Mouse (Mus musculus) Patski (cell line): ENCODE measurements around the gene Emx1. TPM values are rescaled to one million over a fixed set of nuclear protein-coding genes. Genes with fewer than 3 reads are reported as not detected.

Source experiments
- ATAC-seq: fragments of 100-300 bp; one replicate; pipeline ENCODE4 v1.8.0; 2021
- CTCF ChIA-PET: fragments of 350-600 bp; sonication (Branson Sonifier 250); formaldehyde crosslinking; loops from one replicate; lab custom pipeline; 2022; ENCODE audit warnings: inconsistent platforms; lab: Charles Lee
- POLR2A ChIA-PET: fragments of 350-600 bp; sonication (Branson Sonifier 250); formaldehyde crosslinking; loops from one replicate; lab custom pipeline; 2022; ENCODE audit warnings: antibody characterized with exemption, inconsistent platforms; lab: Charles Lee
- DNase-seq: peaks from one replicate; pipeline ENCODE4 v3.0.0-alpha.2; 2011; ENCODE audit warnings: low read depth, low spot score
- H3K27me3 ChIP-seq: fragments of 371-371 bp; one replicate; pipeline ENCODE4 v1.5.1; 2021
- CTCF ChIP-seq: fragments of 100-300 bp; IDR thresholded peaks from one replicate; pipeline ENCODE4 v1.5.1; 2021
- in situ Hi-C: fragments of 300-500 bp; cut with MboI; formaldehyde crosslinking; loops from 3 replicates; pipeline ENCODE4 v1.11.1; 2018; ENCODE audit warnings: low pct_unique_long_range_greater_than_20kb, mixed read lengths
- polyA plus RNA-seq: library from polyadenylated mRNA; unstranded; gene quantifications from one replicate; pipeline ENCODE4 v1.2.3, GENCODE M21; 2021

Gene Emx1
- polyA plus RNA-seq, 1 experiment from 2014 or later, result not detected

DNA sequence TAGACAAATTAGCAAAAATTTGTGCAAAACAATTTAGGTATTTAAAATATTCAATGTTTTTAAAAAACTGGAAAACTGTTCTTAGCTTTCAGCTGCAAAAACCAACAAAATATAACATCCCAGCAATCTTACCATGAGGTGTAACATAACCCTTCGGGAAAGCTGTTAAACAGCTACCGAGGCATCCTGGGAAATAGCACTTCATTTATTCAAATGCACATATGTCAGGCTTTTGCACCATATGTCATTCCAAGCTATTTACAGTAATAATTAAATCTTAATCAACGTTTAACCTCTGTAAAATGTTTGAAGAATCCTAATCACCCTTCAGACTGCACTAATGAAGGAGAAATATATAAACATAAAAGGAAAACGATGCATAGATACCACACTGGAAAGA lies 31.0 kb downstream of the Emx1 start:
- ATAC-seq (no peak), DNase-seq (no peak)
- in situ Hi-C loops, result no loop called here
- H3K27me3 ChIP-seq, result no peaks in the 10 kb centered on the region
- no peak for TF ChIP-seq CTCF
- CTCF ChIA-PET, result interaction anchor here (1.4 kb wide), 1 partner anchor 21 kb away, joined by 4 read pairs; no protein-coding TSS in a partner anchor
- POLR2A ChIA-PET, result interaction anchor here (1.0 kb wide), 1 partner anchor 12 kb away, joined by 3 read pairs; no protein-coding TSS in a partner anchor

DNA sequence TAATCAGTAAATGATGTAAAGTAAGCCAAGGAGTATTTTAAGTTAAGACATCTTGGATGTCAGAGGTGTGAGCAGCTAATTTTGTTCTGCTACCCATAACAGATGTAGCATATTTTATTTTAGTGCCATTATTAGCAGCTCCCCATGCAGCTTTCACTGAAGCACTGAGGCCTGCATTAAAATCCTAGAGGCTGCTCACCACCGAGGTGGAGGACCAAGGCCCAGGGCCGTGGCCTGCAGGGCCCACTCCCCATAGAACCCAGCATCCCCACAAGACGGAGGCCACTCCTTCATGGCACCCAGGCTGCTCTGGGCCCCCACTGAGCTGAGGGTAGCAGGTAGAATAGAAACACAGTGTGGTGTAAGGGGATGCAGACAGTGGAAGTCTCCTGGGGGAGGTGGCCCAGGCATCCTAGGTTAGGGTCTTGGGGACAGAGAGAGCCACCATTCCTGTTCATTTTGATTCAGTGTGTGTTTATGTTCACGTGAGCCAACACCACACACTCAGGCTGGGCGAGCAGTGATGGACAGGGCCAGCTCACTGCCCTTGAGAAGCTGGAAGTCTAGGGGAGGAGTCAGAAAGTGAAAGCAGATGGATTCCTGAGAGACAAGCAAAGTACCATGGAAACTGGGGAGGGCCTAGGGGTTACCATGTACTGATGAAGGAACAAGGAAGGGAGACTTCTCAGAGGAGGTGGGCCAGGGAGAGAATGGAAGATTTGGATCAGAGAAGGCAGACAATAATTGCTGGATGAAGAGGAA lies 31.6 kb downstream of the Emx1 start:
- POLR2A ChIA-PET, result interaction anchor here (0.7 to 1.0 kb wide), 2 partner anchors 7 to 11 kb away, joined by 3 read pairs; no protein-coding TSS in a partner anchor
- DNase-seq (no peak), ATAC-seq (no peak)
- H3K27me3 ChIP-seq, result no peaks in the 10 kb centered on the region
- TF ChIP-seq CTCF, result no peak
- in situ Hi-C loops, result no loop called here
- CTCF ChIA-PET, result interaction anchor here (1.2 to 1.4 kb wide), 2 partner anchors 19 to 21 kb away, joined by 3 to 4 read pairs; no protein-coding TSS in a partner anchor

DNA sequence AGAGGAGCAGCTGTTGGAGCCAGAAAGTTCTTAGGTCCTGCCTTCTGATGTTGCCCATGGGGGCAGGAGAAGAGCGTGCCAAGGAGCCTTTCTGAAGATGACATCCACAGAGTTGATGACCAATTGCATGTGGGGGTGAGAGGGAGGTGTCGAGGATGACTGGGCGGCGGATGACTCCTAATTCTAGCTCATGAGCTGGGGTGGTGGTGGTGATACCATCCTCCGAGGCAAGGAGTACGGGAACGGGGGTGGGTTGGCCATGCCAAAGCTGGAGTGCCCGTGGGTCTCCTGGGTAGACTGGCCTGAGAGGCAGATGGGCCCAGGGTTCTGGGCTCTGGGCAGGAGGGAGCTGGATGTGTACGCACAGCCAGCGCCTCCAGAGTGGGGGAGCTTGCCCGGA lies 32.5 kb downstream of the Emx1 start:
- no peak for ATAC-seq
- DNase-seq, result no peak
- in situ Hi-C loops, result no loop called here
- no peak for TF ChIP-seq CTCF
- no peaks in the 10 kb centered on the region for H3K27me3 ChIP-seq
- CTCF ChIA-PET, result interaction anchor here (1.2 to 1.5 kb wide), 2 partner anchors 18 to 19 kb away, joined by 3 read pairs; no protein-coding TSS in a partner anchor
- POLR2A ChIA-PET, result interaction anchor here (0.7 kb wide), 1 partner anchor 8 kb away, joined by 3 read pairs; no protein-coding TSS in a partner anchor

DNA sequence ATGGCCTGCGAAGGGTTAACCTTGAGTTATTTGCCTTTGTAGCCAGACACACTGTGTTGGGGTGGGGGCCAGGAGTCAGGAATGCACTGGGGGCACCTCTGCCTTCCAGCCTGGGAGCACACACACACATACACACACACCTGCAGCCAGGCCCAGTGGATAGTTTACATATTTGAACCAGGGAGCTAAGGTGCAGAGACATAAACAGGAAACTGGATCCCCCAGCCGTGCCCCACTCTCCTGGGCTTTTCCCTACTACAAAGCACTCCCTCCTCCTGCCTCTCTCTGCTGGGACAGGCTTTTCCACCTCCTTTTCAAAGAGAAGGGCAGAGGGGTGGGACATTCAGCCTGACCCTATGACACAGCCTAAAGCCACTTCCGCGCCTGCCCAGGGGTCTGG lies 33.7 kb downstream of the Emx1 start:
- H3K27me3 ChIP-seq, result no peaks in the 10 kb centered on the region
- CTCF ChIA-PET, result interaction anchor here (1.5 kb wide), 1 partner anchor 18 kb away, joined by 3 read pairs; no protein-coding TSS in a partner anchor
- TF ChIP-seq CTCF, result no peak
- ATAC-seq, result no peak
- in situ Hi-C loops, result no loop called here
- DNase-seq, result no peak
- POLR2A ChIA-PET, result no interaction called here

DNA sequence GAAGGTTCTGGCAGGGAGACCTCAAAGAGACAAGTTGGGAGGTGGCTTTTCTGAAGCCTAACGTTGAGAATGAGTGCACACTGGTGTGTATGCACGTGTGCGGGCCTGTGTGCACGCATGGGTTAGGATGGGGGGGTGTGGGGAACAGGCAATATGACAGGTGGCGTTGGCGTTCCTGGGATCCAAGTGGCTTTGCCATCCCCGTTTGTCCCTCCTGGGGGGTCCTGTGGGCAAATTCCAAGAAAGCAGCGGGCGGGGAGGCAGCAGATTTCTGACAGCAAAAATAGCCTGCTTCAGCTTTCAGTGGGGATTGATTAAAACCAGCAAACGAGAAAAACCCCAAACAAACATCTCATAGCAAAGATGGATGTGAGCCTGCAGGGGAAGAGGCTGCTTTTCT lies 35.3 kb downstream of the Emx1 start:
- ATAC-seq (no peak), DNase-seq (no peak)
- TF ChIP-seq CTCF, result no peak
- in situ Hi-C loops, result no loop called here
- no peaks in the 10 kb centered on the region for H3K27me3 ChIP-seq
- ChIA-PET CTCF (no interaction called here), POLR2A (no interaction called here)

DNA sequence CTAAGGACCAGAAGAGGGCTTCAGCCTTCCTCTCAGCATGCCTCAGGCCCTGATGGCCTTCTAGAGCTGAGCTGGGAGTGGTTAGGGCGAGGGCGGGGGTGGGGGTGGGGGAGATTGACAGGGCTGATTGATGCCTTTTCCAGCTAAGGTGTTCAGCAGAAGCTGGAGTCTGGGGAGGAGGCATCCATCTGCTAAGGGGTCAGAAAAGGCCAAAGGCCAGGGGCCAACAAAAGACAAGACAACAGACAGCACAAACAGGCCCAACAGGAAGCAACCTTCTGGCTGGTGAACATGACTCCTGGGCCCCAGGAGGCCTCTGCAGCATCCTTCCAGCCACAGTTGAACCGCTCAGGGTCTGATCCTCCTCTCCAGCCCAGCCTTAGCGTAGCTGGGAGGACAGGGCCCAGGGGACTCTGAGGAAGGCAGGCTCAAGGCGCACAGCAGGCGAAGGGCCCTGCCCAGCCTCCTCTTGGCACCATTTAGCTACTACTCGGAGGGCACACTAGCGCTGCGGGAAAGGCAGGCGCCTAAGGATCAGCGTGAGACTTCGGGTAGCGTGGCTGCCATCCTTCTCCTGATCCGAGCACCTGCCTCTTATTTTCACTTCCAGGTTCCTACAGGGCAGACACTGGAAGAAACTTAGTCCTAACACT lies 36.4 kb downstream of the Emx1 start:
- no peaks in the 10 kb centered on the region for H3K27me3 ChIP-seq
- no peak for TF ChIP-seq CTCF
- DNase-seq (no peak), ATAC-seq (no peak)
- in situ Hi-C loops, result no loop called here
- CTCF ChIA-PET, result interaction anchor here (0.7 kb wide), 1 partner anchor 86 kb away, joined by 3 read pairs; the partner anchor contains the start of gene Spr
- POLR2A ChIA-PET, result interaction anchor here (0.8 kb wide), 1 partner anchor 15 kb away, joined by 3 read pairs; no protein-coding TSS in a partner anchor

DNA sequence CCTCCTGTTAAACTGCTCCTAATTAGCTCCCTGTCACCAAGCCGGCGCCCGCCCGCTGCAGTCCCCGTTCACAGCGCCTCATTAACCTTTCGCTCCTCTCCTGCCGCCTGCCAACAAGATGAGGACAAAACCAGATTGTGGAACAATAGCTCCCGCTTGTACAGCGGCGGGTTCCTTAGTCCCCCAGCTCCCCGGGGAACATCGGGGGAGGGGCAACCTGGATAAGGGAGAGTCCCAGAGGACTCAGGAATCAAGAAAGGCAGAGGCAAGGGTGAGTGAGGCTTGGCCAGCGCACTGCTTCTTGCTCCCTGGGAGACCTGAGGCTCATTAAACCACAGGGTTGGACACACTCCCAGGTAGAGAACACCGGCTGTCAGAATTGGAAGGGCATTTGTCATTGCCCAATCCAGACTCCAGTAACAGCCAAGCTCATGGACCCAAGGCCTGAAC lies 37.2 kb downstream of the Emx1 start:
- in situ Hi-C loops, result no loop called here
- TF ChIP-seq CTCF, result no peak
- POLR2A ChIA-PET, result interaction anchor here (0.8 kb wide), 1 partner anchor 16 kb away, joined by 3 read pairs; no protein-coding TSS in a partner anchor
- CTCF ChIA-PET, result no interaction called here
- H3K27me3 ChIP-seq, result no peaks in the 10 kb centered on the region
- no peak for DNase-seq
- ATAC-seq, result no peak

DNA sequence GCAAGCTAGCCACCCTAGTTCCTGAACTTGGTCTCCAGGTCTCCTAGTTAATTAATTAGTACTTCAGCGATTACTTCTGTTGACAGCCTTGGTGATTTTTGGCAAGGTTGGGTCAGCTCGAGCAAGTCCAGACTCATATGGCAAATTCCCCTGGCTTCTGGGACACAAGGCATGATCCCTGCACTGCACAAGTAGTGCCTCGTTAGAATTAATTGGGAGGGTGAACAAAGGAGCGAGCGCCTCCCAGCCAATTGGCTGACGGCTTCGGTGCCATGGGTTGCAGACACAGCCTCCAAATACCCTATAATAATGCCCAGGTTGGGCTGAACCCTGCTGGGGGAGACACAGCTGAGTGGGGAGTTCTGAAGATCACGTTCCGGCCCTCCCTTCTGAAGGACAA lies 39.3 kb downstream of the Emx1 start:
- TF ChIP-seq CTCF, result no peak
- ATAC-seq (no peak), DNase-seq (no peak)
- no peaks in the 10 kb centered on the region for H3K27me3 ChIP-seq
- in situ Hi-C loops, result no loop called here
- POLR2A ChIA-PET, result no interaction called here
- CTCF ChIA-PET, result interaction anchor here (1.0 to 1.3 kb wide), 3 partner anchors 9 to 13 kb away, joined by 3 read pairs; no protein-coding TSS in a partner anchor

DNA sequence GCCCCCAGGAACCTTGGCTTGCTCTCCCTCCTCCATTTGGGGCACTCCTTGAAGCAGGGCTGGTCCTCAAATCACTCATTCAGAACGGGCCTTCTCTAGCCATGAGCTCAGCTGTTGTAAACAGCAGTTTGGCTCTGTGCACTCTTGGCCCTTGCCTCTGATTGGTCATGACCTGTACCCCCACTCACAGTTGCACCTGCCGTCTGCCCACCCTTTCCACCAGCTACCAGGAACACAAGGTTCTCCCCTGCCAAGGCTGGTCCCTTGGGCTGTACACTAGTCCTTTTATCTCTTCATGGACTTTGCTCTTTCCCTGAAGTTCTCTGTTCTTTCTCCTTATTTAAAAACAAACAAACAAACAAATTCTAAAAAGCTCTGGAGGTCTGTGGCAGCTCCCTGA lies 40.3 kb downstream of the Emx1 start:
- ATAC-seq, result no peak
- no peak for TF ChIP-seq CTCF
- DNase-seq, result no peak
- POLR2A ChIA-PET, result no interaction called here
- no peaks in the 10 kb centered on the region for H3K27me3 ChIP-seq
- in situ Hi-C loops, result no loop called here
- CTCF ChIA-PET, result interaction anchor here (0.8 to 1.1 kb wide), 3 partner anchors 8 to 190 kb away, joined by 3 read pairs; no protein-coding TSS in a partner anchor

DNA sequence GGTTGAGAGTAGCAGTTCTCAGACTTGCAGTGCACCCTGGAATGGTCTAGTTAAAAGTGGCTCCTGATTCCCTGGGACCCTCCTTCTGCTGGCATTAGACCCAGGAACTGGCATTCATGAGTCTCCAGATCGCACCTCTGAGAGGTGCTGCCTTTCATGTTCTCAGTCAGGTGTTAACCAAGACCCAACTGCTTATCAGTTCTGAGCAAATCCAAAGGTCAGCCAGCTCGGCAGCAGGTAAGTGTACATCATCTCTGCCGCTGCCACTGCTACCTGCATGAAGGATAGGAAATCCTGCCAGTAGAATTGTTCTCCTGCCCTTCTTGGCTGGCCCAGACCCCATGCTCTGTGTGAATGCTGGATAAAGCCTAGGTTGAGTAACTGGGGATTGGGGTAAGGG lies 43.5 kb downstream of the Emx1 start:
- CTCF ChIA-PET, result no interaction called here
- DNase-seq (no peak), ATAC-seq (no peak)
- POLR2A ChIA-PET, result no interaction called here
- no peaks in the 10 kb centered on the region for H3K27me3 ChIP-seq
- TF ChIP-seq CTCF, result no peak
- in situ Hi-C loops, result no loop called here
